In the genomic region with DNA sequence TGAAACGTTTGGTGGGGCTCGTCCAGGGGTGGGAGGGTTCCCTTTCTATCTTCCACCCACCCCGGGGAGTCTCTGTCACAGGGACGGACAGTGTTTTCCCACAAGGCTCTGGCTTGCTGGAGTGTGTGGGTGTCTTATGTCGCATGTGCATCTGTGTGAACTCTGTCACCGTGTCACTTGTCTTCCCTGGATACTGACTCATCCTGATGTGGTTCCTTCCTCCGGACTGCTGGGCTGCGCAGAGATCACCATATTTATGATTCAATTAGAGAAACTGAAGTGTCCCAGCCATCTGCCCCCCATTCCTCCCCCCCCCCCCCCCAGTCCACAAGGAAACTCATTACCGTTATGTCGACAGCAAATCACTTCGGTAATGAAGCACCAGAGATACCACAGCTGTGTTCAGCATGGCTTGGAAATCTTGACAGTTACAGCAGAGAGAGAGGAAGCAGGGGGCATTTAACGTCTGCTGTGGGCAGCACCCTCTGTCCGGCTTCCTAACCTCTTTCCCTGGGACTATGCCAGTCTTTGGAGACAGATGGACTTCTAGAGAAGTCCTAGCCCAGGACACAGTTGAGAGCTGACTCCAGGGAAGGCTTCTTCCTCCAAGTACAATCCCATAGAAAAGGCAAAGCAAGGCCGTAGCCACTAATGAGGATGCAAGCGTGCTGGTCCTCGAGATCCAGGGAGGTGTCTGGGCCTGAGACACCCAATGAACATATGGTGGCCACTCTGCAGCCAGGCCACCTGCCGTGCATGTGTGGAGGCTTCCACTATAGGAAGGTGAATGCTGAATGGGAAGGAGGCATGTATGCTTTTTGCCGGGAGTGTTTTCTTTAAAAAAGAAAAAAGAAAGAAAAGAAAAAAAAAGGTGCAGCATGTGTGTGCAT, we compare ENCODE assay signal across 15 mouse cellular contexts. TPM values are rescaled to one million over a fixed set of nuclear protein-coding genes. Genes with fewer than 3 reads are reported as not detected.
DNase-seq lines count a peak whose midpoint lies in the region; ATAC-seq and TF ChIP-seq lines count a peak whose summit lies in the region.
"Had no signal": no experiment of that assay in that cellular context is flagged by ENCODE, and none has a peak within 500 bp of the region (broad histone marks: within the 10 kb centered on the region; RNA-seq: fewer than 3 reads in every experiment).

No protein-coding gene starts in this region.

- H3K4me2 ChIP-seq in kidney, postnatal 0 days (ENCODE audit: low read length) = no peak overlapping the region
- H3K4me2 ChIP-seq in midbrain, postnatal 0 days (ENCODE audit: low read depth, low read length, poor library complexity, severe bottlenecking) = no peak overlapping the region
- H3K4me2 ChIP-seq: embryonic facial prominence, embryonic 12.5 days; heart, embryonic 13.5 days; liver, embryonic 12.5 days had no signal

- H3K36me3 ChIP-seq in kidney, postnatal 0 days (ENCODE audit: insufficient read depth, low read length) = no peaks in the 10 kb centered on the region
- no peaks in the 10 kb centered on the region for H3K36me3 ChIP-seq in kidney, adult 2 months (ENCODE audit: control insufficient read depth, insufficient read depth, low read length)
- no peaks in the 10 kb centered on the region for H3K36me3 ChIP-seq in midbrain, postnatal 0 days (ENCODE audit: insufficient read depth, low read length)
- H3K36me3 ChIP-seq: embryonic facial prominence, embryonic 12.5 days; heart, embryonic 13.5 days; liver, embryonic 12.5 days had no signal

- no peaks in the 10 kb centered on the region for H3K9me3 ChIP-seq in kidney, postnatal 0 days (replicated peaks; ENCODE audit: low read length)
- no peaks in the 10 kb centered on the region for H3K9me3 ChIP-seq in midbrain, postnatal 0 days (ENCODE audit: low read length)
- H3K9me3 ChIP-seq: embryonic facial prominence, embryonic 12.5 days; heart, embryonic 13.5 days; liver, embryonic 12.5 days had no signal

- no peak overlapping the region for H3K9ac ChIP-seq in kidney, postnatal 0 days (ENCODE audit: low read depth, low read length)
- H3K9ac ChIP-seq in midbrain, postnatal 0 days (replicated peaks; ENCODE audit: low read length, poor library complexity, severe bottlenecking) = no peak overlapping the region
- H3K9ac ChIP-seq: embryonic facial prominence, embryonic 12.5 days; heart, embryonic 13.5 days; liver, embryonic 12.5 days had no signal

- H3K4me1 ChIP-seq in kidney, postnatal 0 days (replicated peaks; ENCODE audit: insufficient read depth, low read length) = no peaks in the 10 kb centered on the region
- no peaks in the 10 kb centered on the region for H3K4me1 ChIP-seq in kidney, adult 2 months (ENCODE audit: control insufficient read depth, insufficient read depth, low read length)
- H3K4me1 ChIP-seq in midbrain, postnatal 0 days (ENCODE audit: insufficient read depth, low read length) = peaks cover 7% of the 10 kb centered on the region; the same call in 1 of the 2 replicates
- H3K4me1 ChIP-seq: embryonic facial prominence, embryonic 12.5 days; heart, embryonic 13.5 days; liver, embryonic 12.5 days had no signal

- no peak for TF ChIP-seq POLR2A in kidney, adult 2 months (IDR thresholded peaks at IDR 0.05; ENCODE audit: low read depth, low read length)

- DNase-seq in kidney, postnatal 0 days (ENCODE audit: low spot score) = peak; percentile 29
- DNase-seq in kidney, adult 2 months = no peak
- DNase-seq in cerebellum, adult 11 months = peak; percentile 41
- peak; percentile 39 for DNase-seq in midbrain, postnatal 0 days (ENCODE audit: low spot score)
- no peak for DNase-seq in adrenal gland, postnatal 36 days
- DNase-seq in adrenal gland, adult 8-10 months = no peak
- DNase-seq: lung, postnatal 10 days; right cerebral cortex, postnatal 14 days; thymus, postnatal 25 days had no signal

- no peak overlapping the region for H3K27ac ChIP-seq in kidney, postnatal 0 days
- no peak overlapping the region for H3K27ac ChIP-seq in kidney, adult 2 months (ENCODE audit: insufficient read depth, low read depth, low read length)
- no peak overlapping the region for H3K27ac ChIP-seq in midbrain, postnatal 0 days (ENCODE audit: low read depth, low read length)
- H3K27ac ChIP-seq: embryonic facial prominence, embryonic 12.5 days; heart, embryonic 13.5 days; left cerebral cortex, adult 2 months; liver, embryonic 12.5 days had no signal

- no peak for ATAC-seq in kidney, postnatal 0 days (replicated peaks; ENCODE audit: low FRiP score, low read depth)
- peak; percentile 48 for ATAC-seq in granulocyte monocyte progenitor cell, adult 5-6 weeks (replicated peaks; ENCODE audit: poor library complexity, severe bottlenecking)
- no peak for ATAC-seq in midbrain, postnatal 0 days (ENCODE audit: low FRiP score)
- ATAC-seq in activated CD4-positive, CD25-positive, alpha-beta regulatory T cell, adult 4 months = no peak
- ATAC-seq: liver, embryonic 12.5 days had no signal

- no peak overlapping the region for H3K4me3 ChIP-seq in kidney, postnatal 0 days (replicated peaks; ENCODE audit: low read depth, low read length)
- H3K4me3 ChIP-seq in kidney, adult 2 months (ENCODE audit: insufficient read depth, low read depth, low read length) = no peak overlapping the region
- H3K4me3 ChIP-seq in midbrain, postnatal 0 days (ENCODE audit: low read depth, low read length) = no peak overlapping the region
- H3K4me3 ChIP-seq: embryonic facial prominence, embryonic 12.5 days; heart, embryonic 13.5 days; left cerebral cortex, adult 2 months; liver, embryonic 12.5 days had no signal

- TF ChIP-seq CTCF in kidney, postnatal 0 days (IDR thresholded peaks at IDR 0.05; ENCODE audit: low read depth) = no peak
- TF ChIP-seq CTCF in kidney, adult 2 months (conservative IDR thresholded peaks at IDR 0.05; ENCODE audit: insufficient read depth, insufficient read length, low read depth, low read length) = no peak
- TF ChIP-seq CTCF in midbrain, postnatal 0 days (IDR thresholded peaks at IDR 0.05) = no peak

- 37% methylated on average over 18 of the region's 18 CpGs for WGBS in kidney, postnatal 0 days
- WGBS in kidney, adult 2 months = 37% methylated on average over 18 of the region's 18 CpGs
- 65% methylated on average over 18 of the region's 18 CpGs for WGBS in midbrain, postnatal 0 days

- H3K27me3 ChIP-seq in kidney, postnatal 0 days (ENCODE audit: insufficient read depth, low read length) = 0 out of 2 replicates have a peak, but pooled peaks cover 2% of the 10 kb centered on the region
- H3K27me3 ChIP-seq in kidney, adult 2 months (replicated peaks; ENCODE audit: control insufficient read depth, insufficient read depth, low read length) = no peaks in the 10 kb centered on the region
- H3K27me3 ChIP-seq in midbrain, postnatal 0 days (ENCODE audit: insufficient read depth, low read length) = no peaks in the 10 kb centered on the region
- H3K27me3 ChIP-seq: embryonic facial prominence, embryonic 12.5 days; heart, embryonic 13.5 days had no signal

RNA-seq across cellular contexts. Expression of a gene that starts 55.9 kb away (rescaled TPM):
- 0.13 TPM in 1 of 2 replicates, not detected in the other for polyA plus RNA-seq in kidney, postnatal 0 days (2015; fragmentation: Nextera tagmentation; extraction: Ambion mirVana)
- polyA plus RNA-seq in kidney, adult 2 months (2012; rRNA removed) = not detected in 2 replicates
- total RNA-seq in granulocyte monocyte progenitor cell, adult 5-6 weeks (2014; fragmentation: Nextera tagmentation) = not detected in 2 replicates
- total RNA-seq in granulocyte monocyte progenitor cell, adult 5-6 weeks (2017) = not detected in 2 replicates
- 35.7 and 40.1 TPM in 2 replicates for total RNA-seq in midbrain, postnatal 0 days (2014; rRNA removed)
- polyA plus RNA-seq in midbrain, postnatal 0 days (2015; fragmentation: Nextera tagmentation; extraction: Ambion mirVana) = 18.8 and 22.5 TPM in 2 replicates
- polyA plus RNA-seq in activated CD4-positive, CD25-positive, alpha-beta regulatory T cell, adult 4 months (2017; shearing (Covaris generic)) = not detected
- total RNA-seq in adrenal gland, postnatal 36 days (2021) = not detected
- under 1 TPM in 2 of 4 experiments, not detected in 2; 0.14 to 0.25 TPM for total RNA-seq in adrenal gland, adult 8-10 months (2022)

Comparison
In these comparisons a context has a peak if more than half of its experiments do, and no peak if none do; other contexts are left out.
1. DNase-seq: peak in kidney, postnatal 0 days (single experiment), cerebellum, adult 11 months (single experiment) and midbrain, postnatal 0 days (single experiment); none in kidney, adult 2 months (single experiment), adrenal gland, postnatal 36 days (0 of 2) and adrenal gland, adult 8-10 months (single experiment).
2. RNA of a gene that starts 55.9 kb away (total RNA-seq): 35.7 to 40.1 TPM in midbrain, postnatal 0 days; 0.14 to 0.25 TPM in adrenal gland, adult 8-10 months, not detected in adrenal gland, postnatal 36 days and not detected in granulocyte monocyte progenitor cell, adult 5-6 weeks; every median in the first group is over 10 times any median in the second.